In genomic region chr7:119285290-119285689, GRCm38 (mm10) we compare ENCODE assay signal across 16 mouse cellular contexts.
A peak's percentile ranks its signal among the peaks of the same experiment; 100 is the strongest.
DNase-seq lines count a peak whose midpoint lies in the region; ATAC-seq and TF ChIP-seq lines count a peak whose summit lies in the region.
"Had no signal": no experiment of that assay in that cellular context is flagged by ENCODE, and none has a peak within 500 bp of the region (broad histone marks: within the 10 kb centered on the region; RNA-seq: fewer than 3 reads in every experiment).

No protein-coding gene starts in this region.

- no peaks in the 10 kb centered on the region for H3K36me3 ChIP-seq in hindbrain, embryonic 13.5 days
- no peaks in the 10 kb centered on the region for H3K36me3 ChIP-seq in hindbrain, embryonic 10.5 days
- no peaks in the 10 kb centered on the region for H3K36me3 ChIP-seq in hindbrain, postnatal 0 days (ENCODE audit: insufficient read depth, low read length)
- no peaks in the 10 kb centered on the region for H3K36me3 ChIP-seq in neural tube, embryonic 14.5 days (ENCODE audit: control insufficient read depth, insufficient read depth, low read length)

- peak; percentile 68; the same call in 1 of the 2 replicates for ATAC-seq in hindbrain, embryonic 13.5 days (ENCODE audit: low FRiP score)
- peak; percentile 69 for ATAC-seq in hindbrain, postnatal 0 days
- peak; percentile 56; the same call in 1 of the 2 replicates for ATAC-seq in neural tube, embryonic 14.5 days (ENCODE audit: low read depth)
- ATAC-seq: CD4-positive, CD25-positive, alpha-beta regulatory T cell, adult 4 months had no signal

- no peaks in the 10 kb centered on the region for H3K27me3 ChIP-seq in hindbrain, embryonic 13.5 days
- H3K27me3 ChIP-seq in hindbrain, embryonic 10.5 days (ENCODE audit: insufficient read depth, poor library complexity, severe bottlenecking) = no peaks in the 10 kb centered on the region
- no peaks in the 10 kb centered on the region for H3K27me3 ChIP-seq in hindbrain, postnatal 0 days (ENCODE audit: insufficient read depth, low read length)
- no peaks in the 10 kb centered on the region for H3K27me3 ChIP-seq in neural tube, embryonic 14.5 days (ENCODE audit: control insufficient read depth, insufficient read depth, low read length)

- 74% methylated on average over 5 of the region's 5 CpGs for WGBS in hindbrain, embryonic 13.5 days
- 94% methylated on average over 5 of the region's 5 CpGs for WGBS in hindbrain, embryonic 10.5 days
- WGBS in hindbrain, postnatal 0 days = 55% methylated on average over 5 of the region's 5 CpGs
- 77% methylated on average over 5 of the region's 5 CpGs for WGBS in neural tube, embryonic 14.5 days

- no peak for DNase-seq in hindbrain, embryonic 10.5 days (ENCODE audit: low spot score)
- peak; percentile 59 for DNase-seq in hindbrain, postnatal 0 days (ENCODE audit: low spot score)
- peak; percentile 22 to 37 for DNase-seq in layer of hippocampus, postnatal 36 days
- no peak for DNase-seq in gastrocnemius, adult 18-20 months (ENCODE audit: low spot score)
- DNase-seq in cerebellum, postnatal 36 days = no peak
- no peak for DNase-seq in urinary bladder, postnatal 14 days (ENCODE audit: low spot score)
- DNase-seq: heart, adult 18-20 months; heart, postnatal 36 days; kidney, adult 9 months; thymus, postnatal 4 days had no signal

- no peak overlapping the region for H3K9ac ChIP-seq in hindbrain, embryonic 13.5 days
- H3K9ac ChIP-seq in hindbrain, postnatal 0 days (replicated peaks; ENCODE audit: low read length) = no peak overlapping the region
- no peak overlapping the region for H3K9ac ChIP-seq in neural tube, embryonic 14.5 days (replicated peaks; ENCODE audit: low read depth, low read length)
- H3K9ac ChIP-seq: liver, embryonic 14.5 days had no signal

- no peak overlapping the region for H3K4me2 ChIP-seq in hindbrain, embryonic 13.5 days
- H3K4me2 ChIP-seq in hindbrain, postnatal 0 days (ENCODE audit: low read depth, low read length) = no peak overlapping the region
- H3K4me2 ChIP-seq in neural tube, embryonic 14.5 days (ENCODE audit: low read depth, low read length) = no peak overlapping the region

- H3K4me1 ChIP-seq in hindbrain, embryonic 13.5 days (replicated peaks) = peaks cover 4% of the 10 kb centered on the region; the same call in 1 of the 2 replicates
- peaks cover 5% of the 10 kb centered on the region; the same call in 1 of the 2 replicates for H3K4me1 ChIP-seq in hindbrain, embryonic 10.5 days (replicated peaks)
- H3K4me1 ChIP-seq in hindbrain, postnatal 0 days (ENCODE audit: insufficient read depth, low read length) = no peaks in the 10 kb centered on the region
- H3K4me1 ChIP-seq in neural tube, embryonic 14.5 days (ENCODE audit: control insufficient read depth, insufficient read depth, low read length) = no peaks in the 10 kb centered on the region

- TF ChIP-seq CTCF in hindbrain, postnatal 0 days (IDR thresholded peaks at IDR 0.05; ENCODE audit: low read depth) = no peak

- H3K9me3 ChIP-seq in hindbrain, embryonic 13.5 days = no peaks in the 10 kb centered on the region
- H3K9me3 ChIP-seq in hindbrain, embryonic 10.5 days = no peaks in the 10 kb centered on the region
- H3K9me3 ChIP-seq in hindbrain, postnatal 0 days (ENCODE audit: low read length) = no peaks in the 10 kb centered on the region
- H3K9me3 ChIP-seq in neural tube, embryonic 14.5 days (ENCODE audit: control insufficient read depth, low read length) = no peaks in the 10 kb centered on the region

- no peak overlapping the region for H3K27ac ChIP-seq in hindbrain, embryonic 13.5 days
- no peak overlapping the region for H3K27ac ChIP-seq in hindbrain, embryonic 10.5 days
- no peak overlapping the region for H3K27ac ChIP-seq in hindbrain, postnatal 0 days
- H3K27ac ChIP-seq in neural tube, embryonic 14.5 days (ENCODE audit: low read depth, low read length) = no peak overlapping the region
- H3K27ac ChIP-seq: liver, embryonic 14.5 days; macrophage had no signal

- no peak overlapping the region for H3K4me3 ChIP-seq in hindbrain, embryonic 13.5 days
- H3K4me3 ChIP-seq in hindbrain, embryonic 10.5 days = no peak overlapping the region
- H3K4me3 ChIP-seq in hindbrain, postnatal 0 days (ENCODE audit: low read length) = no peak overlapping the region
- no peak overlapping the region for H3K4me3 ChIP-seq in neural tube, embryonic 14.5 days (ENCODE audit: low read depth, low read length)
- H3K4me3 ChIP-seq: myocyte had no signal

Comparison
In these comparisons a context has a peak if more than half of its experiments do, and no peak if none do; other contexts are left out.
1. DNase-seq: peak in hindbrain, postnatal 0 days (single experiment) and layer of hippocampus, postnatal 36 days (2 of 2); none in hindbrain, embryonic 10.5 days (single experiment), gastrocnemius, adult 18-20 months (single experiment), cerebellum, postnatal 36 days (0 of 2) and urinary bladder, postnatal 14 days (single experiment).
2. Peak in every context shown above with its lines, with median percentiles within 50 percentile points of each other: ATAC-seq.